Mouse (Mus musculus) brain, embryonic 18.5 days (tissue): ENCODE measurements at regions not wholly inside any gene's neighbourhood (a gene's known extent, or its start where the extent isn't known, plus 50 kb on each side); places are given as distances from the start of the nearest gene placed in this dataset.

Experiments
- DNase-seq: peaks from one replicate; pipeline ENCODE4 v3.0.0-alpha.2; 2012; ENCODE audit warnings: low read depth, low spot score

GRCm38 (mm10) chr1:28144824-28145223 is 635.2 kb downstream of the Gm597 start:
- DNase-seq = peak; percentile 8

- DNase-seq = no peak
Measured at GRCm38 (mm10) chr1:28102021-28102526, 678.0 kb downstream of the Gm597 start.

GRCm38 (mm10) chr1:28084456-28084855 is 695.6 kb downstream of the Gm597 start:
- no peak for DNase-seq

GRCm38 (mm10) chr1:28053980-28054379 is 726.1 kb downstream of the Gm597 start:
- no peak for DNase-seq

- DNase-seq = no peak
Measured at GRCm38 (mm10) chr1:28047964-28048363, 732.1 kb downstream of the Gm597 start.

- peak; percentile 18 for DNase-seq
Measured at GRCm38 (mm10) chr1:28047379-28047778, 732.7 kb downstream of the Gm597 start.

- DNase-seq = no peak
Measured at GRCm38 (mm10) chr1:28045695-28046094, 734.4 kb downstream of the Gm597 start.

- no peak for DNase-seq
Measured at GRCm38 (mm10) chr1:28025720-28026119, 754.3 kb downstream of the Gm597 start.

- no peak for DNase-seq
Measured at GRCm38 (mm10) chr1:27998434-27998833, 781.6 kb downstream of the Gm597 start.

- DNase-seq = no peak
Measured at GRCm38 (mm10) chr1:27963369-27963768, 816.7 kb downstream of the Gm597 start.
